Mouse (Mus musculus) inflammation-experienced regulatory T-cells, adult 6 months (primary cell): ENCODE measurements around the gene Ap5s1. TPM values are rescaled to one million over a fixed set of nuclear protein-coding genes. Genes with fewer than 3 reads are reported as not detected.
"Not testable (repeated sequence)": the region's sequence is repeated elsewhere in the genome, so short reads cannot be mapped to it uniquely, and the experiment has no call there.

ENCODE experiments used
- ATAC-seq: one replicate; pipeline ENCODE4 v1.8.0; 2017
- polyA plus RNA-seq, 3 experiments: library from polyadenylated mRNA; unstranded; fragments of 100-300 nt; shearing (Covaris generic); gene quantifications; one replicate each; pipeline ENCODE4 v1.2.1; 2017

Ap5s1 gene
- polyA plus RNA-seq, 3 experiments from 2014 or later, result 13.4 to 25.1 (median 20.9) TPM

GRCm38 (mm10) chr2:131222562-131222961, 15.7 kb downstream of the Ap5s1 start:
- no peak for ATAC-seq

- ATAC-seq, result no peak
Observed at GRCm38 (mm10) chr2:131223569-131223968, 16.7 kb downstream of the Ap5s1 start.

GRCm38 (mm10) chr2:131225178-131225577, 18.3 kb downstream of the Ap5s1 start:
- no peak for ATAC-seq

- ATAC-seq, result not testable (repeated sequence)
Observed at GRCm38 (mm10) chr2:131226669-131227068, 19.8 kb downstream of the Ap5s1 start.

- no peak for ATAC-seq
Observed at GRCm38 (mm10) chr2:131227243-131227642, 20.4 kb downstream of the Ap5s1 start.

GRCm38 (mm10) chr2:131232558-131232957, 25.7 kb downstream of the Ap5s1 start:
- peak; percentile 15 for ATAC-seq

GRCm38 (mm10) chr2:131233307-131234126, 26.6 kb downstream of the Ap5s1 start, which contains the start of gene Mavs:
Mavs (plus strand) TSS chr2:131234063.
- peak; percentile 98 for ATAC-seq

- ATAC-seq, result no peak
Observed at GRCm38 (mm10) chr2:131234127-131234650, 27.3 kb downstream of the Ap5s1 start.

GRCm38 (mm10) chr2:131234970-131235635, 28.2 kb downstream of the Ap5s1 start:
- ATAC-seq, result no peak

- ATAC-seq, result no peak
Observed at GRCm38 (mm10) chr2:131242180-131242579, 35.3 kb downstream of the Ap5s1 start.

GRCm38 (mm10) chr2:131242929-131243328, 36.1 kb downstream of the Ap5s1 start:
- no peak for ATAC-seq

GRCm38 (mm10) chr2:131253681-131254328, 46.9 kb downstream of the Ap5s1 start:
- peak; percentile 86 for ATAC-seq

GRCm38 (mm10) chr2:131254329-131254713, 47.4 kb downstream of the Ap5s1 start:
- ATAC-seq, result peak; percentile 21

- ATAC-seq, result no peak
Observed at GRCm38 (mm10) chr2:131255738-131256137, 48.9 kb downstream of the Ap5s1 start.

GRCm38 (mm10) chr2:131258693-131259092, 51.8 kb downstream of the Ap5s1 start:
- ATAC-seq, result no peak

- no peak for ATAC-seq
Observed at GRCm38 (mm10) chr2:131260544-131261307, 53.8 kb downstream of the Ap5s1 start.

- peak; percentile 50 for ATAC-seq
Observed at GRCm38 (mm10) chr2:131261481-131262212, 54.8 kb downstream of the Ap5s1 start.

- peak; percentile 96 for ATAC-seq
Observed at GRCm38 (mm10) chr2:131262213-131262672, 55.4 kb downstream of the Ap5s1 start, which contains the start of gene Pank2. Pank2 (plus strand) TSS chr2:131262495.
